Mouse (Mus musculus): Measurements from ENCODE around the gene Pdcd11.

DNA sequence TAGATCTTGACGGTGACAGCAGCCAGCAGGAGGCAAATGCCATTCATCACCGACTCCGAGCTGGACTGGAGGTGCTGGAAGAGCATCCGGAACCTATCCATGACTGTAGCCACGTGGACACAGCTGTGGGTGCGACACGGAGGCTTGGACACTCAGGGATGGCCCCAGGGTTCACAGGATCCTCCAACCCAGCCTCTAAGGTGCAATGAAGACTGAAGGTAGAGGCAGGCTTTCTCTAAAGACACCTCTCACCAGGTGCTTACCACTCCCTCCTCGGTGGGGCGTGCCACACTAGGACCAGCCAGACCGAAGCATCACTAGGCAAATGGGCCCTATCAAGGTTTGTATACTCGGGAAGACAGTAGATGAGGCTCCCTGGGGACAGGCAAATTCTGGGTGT lies 67.1 kb downstream of the Pdcd11 start, which contains the start of gene Calhm3:
- TF ChIP-seq MAFK (IDR thresholded peaks at IDR 0.05; ENCODE audit: insufficient read depth, low read depth, low read length) (no peak), ZC3H11A (IDR thresholded peaks at IDR 0.05; ENCODE audit: borderline replicate concordance, low read depth, low read length) (no peak)
